Mouse (Mus musculus) spleen, adult 18-20 months (tissue): Measurements from ENCODE around the gene Fam199x.
A peak's percentile ranks its signal among the peaks of the same experiment; 100 is the strongest.

Experiments
- DNase-seq, 2 experiments: peaks; one replicate each; pipeline ENCODE4 v3.0.0; 2022; ENCODE audit warnings: mixed read lengths in 2 of 2

Fam199x gene

DNA sequence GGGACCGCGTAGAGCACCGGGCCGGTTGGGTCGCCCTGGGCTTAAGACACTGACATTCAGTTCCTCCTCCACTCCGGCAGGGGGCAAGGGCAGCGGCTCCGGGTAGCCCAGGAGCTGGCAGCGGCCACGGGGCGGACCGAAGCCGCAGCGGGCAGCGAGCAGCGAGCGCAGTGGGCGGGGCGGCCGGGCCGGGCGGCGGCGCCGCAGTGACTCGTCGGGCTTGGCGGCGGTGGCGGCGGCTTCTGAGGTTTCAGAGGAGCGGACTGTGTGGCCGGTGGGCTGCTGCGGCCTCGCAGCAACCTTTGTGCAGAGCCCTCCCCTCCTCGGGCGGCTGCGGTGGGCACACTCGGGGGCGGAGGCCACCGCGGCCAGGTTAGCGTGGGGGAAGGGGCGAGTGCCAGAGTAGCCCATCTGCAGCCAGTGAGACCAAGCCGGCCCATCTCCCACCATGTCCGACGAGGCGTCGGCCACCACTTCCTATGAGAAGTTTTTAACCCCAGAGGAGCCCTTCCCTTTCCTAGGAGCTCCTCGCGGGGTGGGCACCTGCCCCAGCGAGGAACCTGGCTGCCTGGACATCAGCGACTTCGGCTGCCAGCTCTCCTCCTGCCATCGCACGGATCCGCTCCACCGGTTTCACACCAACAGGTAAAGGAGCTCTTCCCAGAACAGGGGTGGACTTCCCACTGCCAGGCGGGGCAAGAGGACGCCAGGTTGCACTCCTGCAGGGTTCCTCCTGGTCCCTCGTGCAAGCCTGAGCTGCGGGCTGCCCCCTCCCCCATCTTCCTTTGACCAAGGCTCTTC is at the start of gene Fam199x:
Fam199x (plus strand) TSS at position 170 of the 801 bp plus-strand sequence.
- DNase-seq, result peak; percentile 64 to 69

DNA sequence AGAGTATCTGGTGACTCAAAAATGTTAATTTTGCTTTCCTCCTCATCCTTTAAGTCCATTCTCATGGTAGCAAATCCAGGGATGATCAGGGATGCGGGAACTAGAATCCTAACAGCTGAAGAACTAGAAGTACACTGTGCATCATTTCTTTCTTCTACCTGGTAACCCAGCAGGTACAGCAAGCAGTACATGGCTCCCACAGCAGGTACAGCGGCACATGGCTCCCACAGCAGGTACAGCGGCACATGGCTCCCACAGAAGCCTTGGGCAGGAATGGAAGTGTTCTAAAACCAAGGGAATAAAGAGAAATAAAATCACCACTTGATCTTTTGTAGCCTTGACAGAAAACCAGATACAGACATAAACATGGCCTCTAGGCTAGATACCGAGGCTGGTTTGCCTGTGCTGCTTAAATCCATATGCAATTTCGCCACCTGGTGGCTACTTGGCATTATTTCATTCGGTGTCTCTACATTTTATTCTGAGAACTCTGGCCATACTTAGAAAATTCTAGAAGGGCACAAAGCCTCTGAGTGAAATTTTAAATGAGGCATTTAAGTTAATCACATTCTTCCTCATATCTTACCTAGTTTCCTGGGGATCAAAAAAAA is 34.2 kb upstream of the Fam199x start:
- peak in 1 of 2 experiments; percentile 35 for DNase-seq

GRCm38 (mm10) chrX:137017668-137018067 is 31.7 kb upstream of the Fam199x start:
- no peak for DNase-seq

DNA sequence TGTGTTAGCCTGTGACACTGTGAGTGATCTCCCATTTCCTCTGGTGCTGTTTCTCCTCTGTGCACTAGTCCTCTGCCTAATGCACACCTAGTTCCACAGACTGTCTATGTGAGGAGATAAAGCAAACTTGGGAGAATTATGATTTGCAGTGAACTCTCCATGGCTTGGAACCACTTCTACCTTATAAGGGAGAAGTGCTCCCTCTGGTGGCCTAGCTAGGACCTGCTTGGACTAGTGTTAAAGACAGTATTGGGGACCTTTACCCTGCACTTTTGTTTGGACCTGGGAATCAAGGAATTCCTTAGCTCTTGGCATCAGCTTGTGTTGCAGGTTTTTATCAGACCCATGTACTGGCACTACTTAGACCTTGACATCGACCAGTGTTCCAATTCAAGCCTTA is 30.1 kb upstream of the Fam199x start:
- peak; percentile 16 to 63 for DNase-seq

DNA sequence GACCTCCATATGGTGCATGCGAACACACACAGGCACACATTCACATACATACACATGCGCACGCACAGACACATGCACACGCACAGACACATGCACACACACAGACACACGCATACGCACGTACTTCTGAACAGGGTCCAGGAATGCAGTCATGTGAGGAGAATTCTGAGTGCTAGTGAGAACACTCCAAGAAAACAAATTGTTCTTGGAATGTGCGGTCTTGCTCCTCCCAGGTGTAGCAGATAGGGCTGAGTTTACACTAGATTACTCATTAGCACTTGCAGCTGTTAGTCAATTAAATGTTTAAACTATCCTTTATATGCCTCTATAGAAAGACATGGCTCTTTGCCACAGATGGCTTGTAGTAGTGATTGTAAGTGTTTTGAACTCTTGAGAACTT is 18.5 kb upstream of the Fam199x start:
- no peak for DNase-seq

- DNase-seq, result no peak
These were observed 17.7 kb upstream of the Fam199x start for GRCm38 (mm10) chrX:137031726-137032125.

DNA sequence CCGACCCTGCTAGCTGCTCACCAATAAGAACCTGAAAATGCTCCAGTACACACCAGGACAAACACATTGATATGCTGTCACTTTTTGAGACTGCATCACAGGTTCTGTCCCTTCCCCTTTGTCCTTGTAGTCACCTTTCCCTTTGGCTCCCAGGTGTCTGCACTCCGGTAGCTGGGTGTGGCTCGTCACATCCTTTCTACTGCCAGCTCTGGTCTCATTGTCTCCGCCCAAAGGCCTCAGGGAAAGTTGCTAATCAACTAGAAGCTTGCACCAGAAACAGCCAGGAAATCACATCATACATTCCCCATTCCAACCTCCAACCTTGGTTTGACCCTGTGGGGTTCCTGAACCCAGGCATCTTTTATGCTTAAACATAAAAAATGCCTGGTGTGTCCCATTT is 15.1 kb upstream of the Fam199x start:
- DNase-seq, result no peak

DNA sequence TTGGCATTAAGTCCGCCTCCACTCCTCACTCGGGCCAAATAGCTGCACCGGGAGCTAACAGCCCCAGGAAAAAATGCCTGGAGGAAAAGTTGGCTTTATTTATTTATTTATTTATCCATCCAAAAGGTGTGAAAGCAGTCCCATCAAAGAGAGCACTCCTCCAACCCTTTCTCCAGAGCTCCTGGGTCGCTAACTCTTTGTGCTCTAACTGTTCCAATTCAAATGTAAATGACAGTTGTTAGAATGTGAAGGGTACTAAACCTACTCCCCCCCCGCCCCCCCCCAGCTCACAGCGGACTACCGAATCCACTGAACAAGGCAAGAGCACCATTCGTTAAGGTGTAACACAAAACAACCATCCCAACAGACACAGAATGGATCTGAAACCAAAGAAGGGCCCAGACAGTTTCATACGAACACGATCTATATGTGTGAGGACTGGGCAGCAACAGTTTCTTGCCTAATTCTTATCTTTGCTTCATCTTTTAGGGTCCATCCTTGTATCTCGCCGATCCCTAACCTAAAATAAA is 11.9 kb upstream of the Fam199x start:
- no peak for DNase-seq

DNA sequence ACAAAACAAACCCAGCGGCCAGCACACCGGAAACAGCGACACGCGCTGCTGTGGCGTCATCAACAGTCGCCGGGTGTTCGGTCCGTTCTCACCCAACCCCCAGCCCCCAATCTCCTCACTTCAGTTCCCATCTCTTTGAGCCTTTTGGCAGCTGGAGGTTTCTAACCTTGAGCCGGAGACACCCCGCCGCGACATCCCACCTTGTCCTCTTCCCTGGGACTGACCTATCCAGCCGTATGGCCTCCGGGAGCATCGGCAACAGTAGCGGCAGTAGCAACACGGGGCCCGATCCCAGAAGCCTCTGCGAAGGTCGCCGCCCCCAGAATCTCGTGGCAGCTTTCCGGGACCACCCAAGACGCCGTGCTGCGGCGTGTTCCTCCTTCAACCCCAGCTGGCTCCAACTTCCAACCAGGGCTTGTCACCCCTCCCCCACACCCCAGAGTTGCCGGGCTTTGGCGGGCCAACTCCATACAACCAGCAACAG is 11.4 kb upstream of the Fam199x start, which contains the start of gene Slc25a53:
Slc25a53 (minus strand) TSS at position 303 of the 484 bp plus-strand sequence.
- peak; percentile 63 to 75 for DNase-seq

DNA sequence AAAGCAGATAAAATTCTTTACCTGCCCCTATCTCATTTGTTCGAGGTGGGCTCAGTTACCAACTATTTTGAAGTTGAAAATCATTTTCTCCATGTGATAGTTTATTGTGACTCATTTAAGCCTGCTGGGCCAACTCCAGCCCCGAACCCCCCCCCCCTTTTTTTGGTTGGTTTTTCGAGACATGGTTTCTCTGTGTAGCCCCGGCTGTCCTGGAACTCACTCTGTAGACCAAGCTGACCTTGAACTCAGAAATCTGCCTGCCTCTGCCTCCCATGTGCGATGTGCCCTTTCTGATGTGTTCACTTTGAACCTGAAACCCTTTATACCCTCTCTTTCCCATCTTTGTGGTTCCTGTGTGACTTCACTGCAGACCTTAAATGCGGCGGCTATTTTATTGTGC is 10.9 kb upstream of the Fam199x start:
- no peak for DNase-seq

GRCm38 (mm10) chrX:137049060-137049424 is 352 bp upstream of the Fam199x start:
- DNase-seq, result no peak

DNA sequence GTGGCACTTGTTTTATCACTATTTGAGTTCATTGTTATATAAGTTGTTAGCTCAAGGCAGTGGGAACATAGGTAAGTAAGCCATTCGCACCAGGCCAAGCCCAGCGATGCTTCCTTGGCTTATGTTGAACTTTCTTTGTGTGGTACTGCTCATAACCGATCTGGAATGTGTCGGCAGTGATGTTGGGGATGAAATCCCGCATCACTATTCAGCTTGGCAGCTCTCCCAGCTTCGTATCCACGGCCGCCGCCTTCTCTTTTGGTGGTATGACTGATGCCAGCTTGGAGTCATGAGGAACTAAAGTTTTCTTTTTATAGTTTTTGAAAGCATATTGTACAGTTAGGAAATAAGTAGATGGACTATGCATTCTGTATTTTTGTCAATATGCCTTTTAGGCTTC is 13.8 kb downstream of the Fam199x start:
- no peak for DNase-seq

DNA sequence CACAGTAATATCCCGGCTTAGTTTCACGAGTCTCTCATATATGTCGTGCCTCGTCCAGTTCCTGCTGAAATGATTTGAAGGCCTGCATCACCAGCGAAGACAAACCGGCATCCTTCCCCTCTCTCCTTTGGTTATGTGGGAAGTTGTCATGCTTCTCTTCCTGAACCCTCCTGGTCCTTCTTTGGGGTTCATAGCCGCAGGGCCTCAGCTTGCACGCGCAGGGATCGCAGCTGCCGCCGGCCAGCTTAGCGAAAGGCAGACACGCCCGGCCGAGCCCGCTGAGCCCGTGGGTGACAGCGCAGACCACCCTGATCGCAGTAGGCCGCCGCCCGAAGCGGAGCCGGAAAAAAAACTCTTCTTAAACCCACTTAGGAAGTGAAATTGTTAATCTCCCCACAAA is 55.1 kb downstream of the Fam199x start:
- DNase-seq, result no peak

GRCm38 (mm10) chrX:137106498-137106897 is 57.1 kb downstream of the Fam199x start:
- no peak for DNase-seq

DNA sequence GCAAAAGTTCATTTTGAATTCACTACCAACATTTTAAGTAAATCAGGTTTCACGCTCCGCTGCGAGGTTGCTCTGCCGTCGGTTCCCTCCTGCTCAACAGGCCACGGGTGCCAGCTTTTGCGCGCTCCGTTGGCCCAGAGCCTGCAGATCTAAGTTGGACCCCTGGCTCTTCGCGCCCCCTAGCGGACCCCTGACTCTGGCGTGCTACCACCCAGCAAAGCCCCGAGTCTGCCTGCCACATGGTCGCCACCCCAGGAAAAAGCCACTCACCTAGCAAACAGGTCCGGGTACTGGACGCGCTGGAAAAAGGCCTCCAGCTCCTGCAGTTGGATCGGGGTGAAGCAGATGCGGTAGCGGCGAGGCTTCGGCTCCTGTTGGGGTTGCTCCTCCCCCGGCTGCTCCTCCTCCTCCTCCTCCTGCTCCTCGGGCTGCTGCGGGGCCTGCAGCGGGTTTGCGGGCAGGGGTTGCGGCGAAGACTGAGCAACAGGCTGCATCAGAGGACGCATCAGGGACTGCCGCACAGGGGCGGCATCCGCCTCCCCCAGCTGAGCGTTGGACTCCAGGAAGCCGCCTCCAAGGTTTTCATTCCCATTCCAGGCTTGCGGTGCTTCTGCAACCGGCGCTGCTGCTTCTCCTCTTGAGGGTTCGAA is 68.8 kb downstream of the Fam199x start:
- peak; percentile 19 to 28 for DNase-seq

DNA sequence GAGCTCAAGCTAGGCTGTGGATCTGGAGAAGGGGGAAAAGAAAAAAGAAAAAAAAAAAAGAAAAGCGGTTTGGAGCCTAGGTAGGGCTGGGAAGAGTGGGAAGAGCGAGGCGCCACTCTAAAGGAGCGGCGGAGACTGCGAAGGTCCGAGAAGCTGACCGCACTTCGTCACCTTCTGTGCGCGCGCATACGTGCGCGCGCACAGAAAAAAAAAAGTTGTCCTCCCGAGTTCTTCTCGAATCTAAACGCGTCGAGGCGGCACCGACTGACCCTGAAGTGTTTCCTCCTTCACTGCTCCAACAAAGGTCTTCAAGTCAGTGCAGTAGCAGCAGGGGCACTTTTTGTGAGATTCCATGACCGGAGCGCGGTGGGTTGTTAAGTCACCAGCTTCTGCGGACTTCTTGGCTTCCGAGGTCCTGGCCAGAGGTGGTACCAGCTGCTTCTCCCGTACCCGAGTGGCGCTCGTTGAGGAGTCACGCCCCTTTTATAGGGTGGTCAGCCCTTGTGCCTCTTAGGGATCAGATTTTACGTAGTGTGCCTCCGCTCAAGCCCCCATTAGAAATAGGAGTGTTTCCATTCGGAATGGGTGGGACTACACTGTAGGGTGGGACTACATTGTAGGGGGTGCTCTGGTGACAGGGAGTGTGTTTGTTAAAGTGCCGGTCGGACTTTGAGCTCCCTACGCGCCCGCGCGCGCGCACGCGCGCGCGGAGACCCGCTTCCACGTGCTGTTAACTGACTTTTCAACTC is 70.5 kb downstream of the Fam199x start:
- no peak for DNase-seq

DNA sequence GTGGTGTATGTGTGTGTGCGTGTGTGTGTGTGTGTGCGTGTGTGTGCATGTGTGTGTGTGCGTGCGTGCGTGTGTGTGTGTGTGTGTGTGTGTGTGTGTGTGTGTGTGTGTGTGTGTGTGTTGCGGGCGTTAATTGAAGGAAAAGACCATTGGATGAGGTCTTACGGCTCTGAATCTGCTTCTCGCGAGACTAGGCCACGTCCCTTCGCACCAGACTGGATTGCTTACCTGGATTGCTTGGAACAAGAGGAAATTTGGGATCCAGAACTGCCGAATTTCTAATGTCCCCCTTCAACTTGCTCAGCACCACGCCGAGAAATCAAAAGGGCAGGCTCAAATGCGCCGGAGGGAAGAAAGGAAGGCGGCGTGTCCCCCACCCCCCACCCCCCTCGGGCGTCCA is 72.3 kb downstream of the Fam199x start, which contains the start of gene Esx1:
Esx1 (minus strand) TSS at position 366 of the 400 bp plus-strand sequence.
- no peak for DNase-seq

DNA sequence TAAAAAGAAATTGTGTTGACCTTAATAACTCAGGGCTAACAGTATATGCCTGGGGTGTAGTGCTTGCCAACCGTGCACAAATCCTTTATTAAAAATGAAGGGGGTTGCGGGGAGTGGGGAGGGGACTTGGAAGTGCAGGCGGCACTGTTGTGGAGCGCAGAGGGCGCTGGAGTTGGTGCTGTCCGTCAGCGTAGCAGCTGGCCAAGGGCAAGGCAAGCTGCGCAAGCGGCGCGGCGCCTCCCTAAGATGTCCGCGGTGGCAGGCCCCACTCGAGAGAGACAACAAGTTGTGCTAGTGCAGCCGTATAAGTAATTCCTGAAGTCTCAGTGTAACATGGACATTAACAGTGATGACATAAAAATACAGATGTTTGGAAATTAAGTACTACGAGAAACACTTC is 78.1 kb downstream of the Fam199x start:
- no peak for DNase-seq
